Mouse (Mus musculus): Measurements from ENCODE around the gene Slc23a2. TPM values are rescaled to one million over a fixed set of nuclear protein-coding genes. Genes with fewer than 3 reads are reported as not detected.
A peak's percentile ranks its signal among the peaks of the same experiment; 100 is the strongest.

The Slc23a2 gene
- polyA plus RNA-seq, 1 experiment: 18.1 TPM

GRCm38 (mm10) chr2:132063776-132064175 is 81.1 kb downstream of the Slc23a2 start:
- TF ChIP-seq CTCF (IDR thresholded peaks at IDR 0.05; ENCODE audit: borderline replicate concordance, insufficient read depth, low read length) (no peak), POLR2A (IDR thresholded peaks at IDR 0.05; ENCODE audit: low read depth, low read length) (no peak)
- Histone ChIP-seq H3K27ac (ENCODE audit: insufficient read depth, low read length) (no peak overlapping the region), H3K4me1 (ENCODE audit: control insufficient read depth, insufficient read depth, low read length) (no peaks in the 10 kb centered on the region), H3K4me3 (ENCODE audit: insufficient read depth, low read length) (no peak overlapping the region)

- Histone ChIP-seq H3K4me3 (ENCODE audit: insufficient read depth, low read length) (no peak overlapping the region), H3K4me1 (ENCODE audit: control insufficient read depth, insufficient read depth, low read length) (no peaks in the 10 kb centered on the region), H3K27ac (ENCODE audit: insufficient read depth, low read length) (no peak overlapping the region)
- no peak for TF ChIP-seq POLR2A (IDR thresholded peaks at IDR 0.05; ENCODE audit: low read depth, low read length)
- no peak for TF ChIP-seq CTCF (IDR thresholded peaks at IDR 0.05; ENCODE audit: borderline replicate concordance, insufficient read depth, low read length)
Observed at GRCm38 (mm10) chr2:132061884-132062283, 83.0 kb downstream of the Slc23a2 start.

- TF ChIP-seq CTCF (IDR thresholded peaks at IDR 0.05; ENCODE audit: borderline replicate concordance, insufficient read depth, low read length) (peak; percentile 38; the same call in 1 of the 2 replicates), POLR2A (IDR thresholded peaks at IDR 0.05; ENCODE audit: low read depth, low read length) (no peak)
- no peaks in the 10 kb centered on the region for H3K4me1 ChIP-seq (ENCODE audit: control insufficient read depth, insufficient read depth, low read length)
Observed at GRCm38 (mm10) chr2:132059919-132060318, 85.0 kb downstream of the Slc23a2 start.

GRCm38 (mm10) chr2:132055349-132055753 is 89.6 kb downstream of the Slc23a2 start:
- H3K27ac ChIP-seq (ENCODE audit: insufficient read depth, low read length): no peak overlapping the region
- no peak overlapping the region for H3K4me3 ChIP-seq (ENCODE audit: insufficient read depth, low read length)
- TF ChIP-seq CTCF (IDR thresholded peaks at IDR 0.05; ENCODE audit: borderline replicate concordance, insufficient read depth, low read length): no peak
- TF ChIP-seq POLR2A (IDR thresholded peaks at IDR 0.05; ENCODE audit: low read depth, low read length): no peak
- H3K4me1 ChIP-seq (ENCODE audit: control insufficient read depth, insufficient read depth, low read length): no peaks in the 10 kb centered on the region

More at GRCm38 (mm10) chr2:132059919-132060318, 85.0 kb downstream of the Slc23a2 start:
- Histone ChIP-seq H3K4me3 (ENCODE audit: insufficient read depth, low read length) (no peak overlapping the region), H3K27ac (ENCODE audit: insufficient read depth, low read length) (no peak overlapping the region)

GRCm38 (mm10) chr2:132053824-132054223 is 91.1 kb downstream of the Slc23a2 start:
- no peaks in the 10 kb centered on the region for H3K4me1 ChIP-seq (ENCODE audit: control insufficient read depth, insufficient read depth, low read length)
- no peak overlapping the region for H3K4me3 ChIP-seq (ENCODE audit: insufficient read depth, low read length)
- no peak for TF ChIP-seq CTCF (IDR thresholded peaks at IDR 0.05; ENCODE audit: borderline replicate concordance, insufficient read depth, low read length)
- no peak overlapping the region for H3K27ac ChIP-seq (ENCODE audit: insufficient read depth, low read length)

- no peak for TF ChIP-seq CTCF (IDR thresholded peaks at IDR 0.05; ENCODE audit: borderline replicate concordance, insufficient read depth, low read length)
- TF ChIP-seq POLR2A (IDR thresholded peaks at IDR 0.05; ENCODE audit: low read depth, low read length): no peak
- H3K4me3 ChIP-seq (ENCODE audit: insufficient read depth, low read length): no peak overlapping the region
- H3K27ac ChIP-seq (ENCODE audit: insufficient read depth, low read length): no peak overlapping the region
- no peaks in the 10 kb centered on the region for H3K4me1 ChIP-seq (ENCODE audit: control insufficient read depth, insufficient read depth, low read length)
Observed at GRCm38 (mm10) chr2:132051798-132052197, 93.1 kb downstream of the Slc23a2 start.

GRCm38 (mm10) chr2:132049921-132050320 is 95.0 kb downstream of the Slc23a2 start:
- Histone ChIP-seq H3K27ac (ENCODE audit: insufficient read depth, low read length) (no peak overlapping the region), H3K4me3 (ENCODE audit: insufficient read depth, low read length) (no peak overlapping the region), H3K4me1 (ENCODE audit: control insufficient read depth, insufficient read depth, low read length) (no peaks in the 10 kb centered on the region)
- TF ChIP-seq CTCF (IDR thresholded peaks at IDR 0.05; ENCODE audit: borderline replicate concordance, insufficient read depth, low read length) (no peak), POLR2A (IDR thresholded peaks at IDR 0.05; ENCODE audit: low read depth, low read length) (no peak)

- no peak overlapping the region for H3K27ac ChIP-seq (ENCODE audit: insufficient read depth, low read length)
- no peak for TF ChIP-seq POLR2A (IDR thresholded peaks at IDR 0.05; ENCODE audit: low read depth, low read length)
- TF ChIP-seq CTCF (IDR thresholded peaks at IDR 0.05; ENCODE audit: borderline replicate concordance, insufficient read depth, low read length): no peak
- H3K4me3 ChIP-seq (ENCODE audit: insufficient read depth, low read length): no peak overlapping the region
- no peaks in the 10 kb centered on the region for H3K4me1 ChIP-seq (ENCODE audit: control insufficient read depth, insufficient read depth, low read length)
Observed at GRCm38 (mm10) chr2:132049491-132049890, 95.4 kb downstream of the Slc23a2 start.

GRCm38 (mm10) chr2:132048143-132048772 is 96.7 kb downstream of the Slc23a2 start:
- Histone ChIP-seq H3K4me1 (ENCODE audit: control insufficient read depth, insufficient read depth, low read length) (no peaks in the 10 kb centered on the region), H3K27ac (ENCODE audit: insufficient read depth, low read length) (no peak overlapping the region), H3K4me3 (ENCODE audit: insufficient read depth, low read length) (no peak overlapping the region)
- TF ChIP-seq POLR2A (IDR thresholded peaks at IDR 0.05; ENCODE audit: low read depth, low read length) (no peak), CTCF (IDR thresholded peaks at IDR 0.05; ENCODE audit: borderline replicate concordance, insufficient read depth, low read length) (no peak)

GRCm38 (mm10) chr2:132047364-132047763 is 97.5 kb downstream of the Slc23a2 start:
- no peak for TF ChIP-seq POLR2A (IDR thresholded peaks at IDR 0.05; ENCODE audit: low read depth, low read length)
- no peak for TF ChIP-seq CTCF (IDR thresholded peaks at IDR 0.05; ENCODE audit: borderline replicate concordance, insufficient read depth, low read length)
- Histone ChIP-seq H3K4me3 (ENCODE audit: insufficient read depth, low read length) (no peak overlapping the region), H3K27ac (ENCODE audit: insufficient read depth, low read length) (no peak overlapping the region)

More at GRCm38 (mm10) chr2:132047364-132047763, 97.5 kb downstream of the Slc23a2 start:
- no peaks in the 10 kb centered on the region; the same call in 1 of the 2 replicates for H3K4me1 ChIP-seq (ENCODE audit: control insufficient read depth, insufficient read depth, low read length)

All from embryonic fibroblast, embryonic 13.5 days (primary cell).